Mouse (Mus musculus) ovary, postnatal 36 days (tissue): ENCODE measurements around the gene Nid1.

ENCODE experiments used
- DNase-seq: peaks from one replicate; pipeline ENCODE4 v3.0.0; 2022; ENCODE audit warnings: low spot score, mixed read lengths

Nid1 gene

DNA sequence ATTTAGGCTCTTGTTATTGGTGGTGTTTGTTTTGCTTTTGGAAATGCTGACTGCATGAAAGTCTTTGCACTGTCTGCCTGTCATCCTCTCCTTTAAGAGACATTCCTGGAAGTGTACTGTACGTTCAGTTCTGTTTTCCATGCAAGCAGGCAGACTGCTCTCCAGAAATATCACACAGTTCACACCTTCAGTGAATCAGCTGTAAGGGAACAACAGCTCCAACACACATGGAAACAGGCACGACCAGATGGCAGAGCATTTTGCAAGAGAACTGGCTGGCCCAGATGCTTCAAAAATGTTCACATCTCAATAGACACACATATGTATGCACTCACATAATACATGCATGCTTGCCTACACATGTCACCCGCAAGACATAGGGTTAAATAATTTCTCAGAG, 109.4 kb downstream of the Nid1 start:
- DNase-seq, result no peak

DNA sequence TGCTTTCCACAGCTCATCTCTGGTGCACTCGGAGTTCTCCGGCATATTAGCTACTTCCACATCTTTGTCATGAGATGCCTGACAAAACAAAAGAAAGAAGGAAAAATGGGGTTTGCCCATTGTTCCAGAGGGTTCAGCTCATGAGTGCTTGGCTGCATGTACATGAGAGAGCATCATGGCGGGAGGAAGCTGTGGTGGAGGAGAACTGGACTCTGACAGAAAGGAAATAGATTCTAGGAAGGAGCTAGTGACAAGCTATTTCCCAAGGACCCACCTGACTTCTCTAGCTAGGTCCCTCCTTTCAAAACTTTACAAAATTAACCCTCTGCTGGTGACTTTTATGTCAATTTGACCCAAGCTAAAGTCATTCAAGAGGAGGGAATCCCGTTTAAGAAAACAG, 110.5 kb downstream of the Nid1 start:
- DNase-seq, result no peak

DNA sequence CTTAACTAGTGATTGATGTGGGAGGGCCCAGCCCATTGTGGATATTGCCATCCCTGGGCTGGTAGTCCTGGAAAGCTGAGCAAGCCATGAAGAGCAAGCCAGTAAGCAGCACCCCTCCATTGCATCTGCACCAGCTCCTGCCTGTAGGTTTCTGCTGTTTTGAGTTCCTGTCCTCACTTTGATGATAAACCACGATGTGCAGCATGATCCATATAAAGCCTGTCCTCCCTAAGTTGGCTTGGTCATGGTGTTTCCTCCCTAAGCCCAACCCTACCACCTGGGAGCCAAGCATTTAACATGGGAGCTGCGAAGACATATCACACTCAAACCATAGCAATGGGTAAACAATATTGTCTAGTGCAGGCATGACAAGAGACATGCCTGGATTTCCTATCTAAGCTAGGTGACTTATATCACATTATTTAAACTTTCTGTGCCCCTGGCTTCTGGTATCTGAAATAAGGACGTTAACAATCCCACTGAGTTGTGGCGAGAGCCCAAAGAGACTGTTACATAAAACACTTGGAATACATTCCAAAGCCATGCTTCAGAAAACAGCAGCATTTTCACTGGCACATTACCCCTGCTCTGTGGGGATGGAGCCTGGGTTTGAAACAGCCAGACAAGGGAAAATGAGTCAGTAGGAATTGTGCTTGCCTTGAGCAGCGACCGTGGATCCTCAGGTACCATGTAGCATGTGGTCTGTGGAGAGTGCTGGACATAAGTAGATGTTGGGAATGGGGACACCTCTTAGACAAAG, 111.3 kb downstream of the Nid1 start:
- DNase-seq, result no peak

DNA sequence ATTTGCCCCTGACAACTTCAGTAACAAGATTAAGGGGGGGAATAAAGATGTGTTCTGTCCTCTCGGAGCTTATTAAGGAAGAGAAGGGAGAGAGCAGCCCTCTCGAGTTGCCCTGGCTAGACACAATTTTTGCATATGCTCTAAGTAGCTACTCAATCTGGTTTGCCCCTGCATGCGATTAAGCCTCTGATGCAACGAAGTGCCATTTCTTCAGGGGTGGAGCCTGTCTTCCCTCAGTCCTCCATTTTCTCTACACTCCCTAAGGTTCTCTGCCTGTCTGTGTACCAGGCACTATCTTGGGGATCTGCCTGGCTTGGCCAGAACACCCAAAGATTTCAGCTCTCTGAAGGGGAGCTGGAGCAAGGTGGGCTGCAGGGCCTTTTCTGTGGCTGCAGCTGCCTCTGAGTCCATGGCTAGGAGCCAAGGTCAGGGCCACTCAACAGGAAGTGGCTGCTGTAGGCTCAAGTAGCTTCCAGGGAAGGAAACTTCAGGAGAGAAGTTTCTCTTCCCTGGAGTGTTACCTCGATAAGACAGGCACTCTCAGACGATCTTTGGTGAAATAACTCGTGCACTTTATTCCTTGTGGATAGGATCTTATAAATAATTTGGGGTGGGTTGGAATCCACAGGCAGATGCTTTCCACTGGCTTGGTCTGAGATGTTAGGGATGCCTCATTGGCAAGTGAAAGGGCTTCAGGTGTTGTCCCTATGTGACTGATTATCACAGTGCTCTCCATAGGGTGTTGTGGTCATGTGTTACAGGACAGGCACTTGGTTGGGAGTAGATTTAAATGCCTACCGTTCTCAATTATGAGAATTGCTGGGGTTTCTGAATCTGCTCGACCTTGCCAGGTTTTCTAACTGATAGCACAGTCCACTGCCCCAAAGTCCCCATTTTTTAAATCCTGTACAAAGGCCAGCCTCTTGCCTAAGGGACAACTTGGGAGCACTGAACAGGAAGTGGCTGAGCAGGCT, 112.6 kb downstream of the Nid1 start:
- DNase-seq, result no peak

GRCm38 (mm10) chr13:13552020-13552419, 114.7 kb downstream of the Nid1 start:
- DNase-seq, result no peak

DNA sequence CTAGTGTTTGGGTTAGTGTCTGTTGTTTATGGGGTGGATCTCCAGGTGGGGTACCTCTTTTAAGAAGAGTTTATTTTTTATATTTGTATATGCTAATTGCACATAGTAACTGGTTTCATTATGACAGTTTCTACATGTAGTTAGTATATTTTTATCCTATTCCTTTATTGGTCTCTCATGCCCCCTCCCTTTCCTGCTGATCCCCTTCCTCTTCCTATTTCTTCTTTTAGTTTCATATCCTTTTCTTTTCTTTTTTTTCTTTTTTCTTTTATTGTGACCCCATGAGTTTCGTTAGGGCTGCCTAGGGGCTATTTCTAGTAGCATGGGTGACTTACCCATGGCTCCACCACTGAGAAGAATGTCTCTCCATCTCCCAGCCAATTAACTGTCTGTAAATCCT, 116.3 kb downstream of the Nid1 start:
- no peak for DNase-seq

DNA sequence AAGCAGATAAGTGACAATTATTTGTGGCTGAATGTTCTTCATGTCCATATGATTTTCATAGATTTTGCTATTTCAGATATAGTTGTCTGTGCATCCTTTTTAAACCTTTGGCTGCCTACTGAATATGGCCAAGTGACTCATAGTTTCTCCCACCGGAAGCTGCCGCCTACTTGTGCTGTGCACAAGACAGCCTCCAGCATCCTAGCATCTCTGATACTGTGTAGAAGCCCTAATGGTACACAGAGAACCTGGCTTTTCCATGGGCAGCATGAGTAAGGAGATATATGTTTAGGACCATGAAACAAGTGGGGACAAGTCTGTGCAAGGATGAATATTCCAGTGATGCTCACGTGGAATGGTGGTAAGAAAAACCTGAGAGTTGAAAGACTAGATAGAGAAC, 117.8 kb downstream of the Nid1 start:
- DNase-seq, result no peak

GRCm38 (mm10) chr13:13557001-13557743, 119.8 kb downstream of the Nid1 start:
- DNase-seq, result no peak

GRCm38 (mm10) chr13:13558251-13558650, 120.9 kb downstream of the Nid1 start:
- DNase-seq, result no peak

- no peak for DNase-seq
Observed at GRCm38 (mm10) chr13:13558900-13559299, 121.5 kb downstream of the Nid1 start.
